Mouse (Mus musculus) ES-Bruce4 (cell line): ENCODE data around the gene Ltbp1. TPM values are rescaled to one million over a fixed set of nuclear protein-coding genes. Genes with fewer than 3 reads are reported as not detected.

ENCODE experiments used
- H3K27ac ChIP-seq: 2 replicates; pipeline ENCODE4 v1.5.1; 2012; ENCODE audit warnings: low read length, inconsistent platforms; ENCODE audit not compliant: insufficient read depth
- H3K27me3 ChIP-seq: 2 replicates; pipeline ENCODE4 v1.6.1; 2012; ENCODE audit warnings: mild to moderate bottlenecking, low read length, inconsistent platforms; ENCODE audit not compliant: control insufficient read depth, poor library complexity, insufficient read depth, severe bottlenecking
- H3K36me3 ChIP-seq: 2 replicates; pipeline ENCODE4 v1.6.1; 2012; ENCODE audit warnings: inconsistent platforms, mild to moderate bottlenecking, low read length, moderate library complexity; ENCODE audit not compliant: control insufficient read depth, poor library complexity, insufficient read depth, severe bottlenecking
- H3K4me1 ChIP-seq: one replicate; pipeline ENCODE4 v1.8.1; 2011; ENCODE audit warnings: low read length; ENCODE audit not compliant: control insufficient read depth, insufficient read depth
- H3K4me3 ChIP-seq: 2 replicates; pipeline ENCODE4 v1.5.1; 2011; ENCODE audit warnings: low read depth, mild to moderate bottlenecking, low read length
- H3K9ac ChIP-seq: 2 replicates; pipeline ENCODE4 v1.6.1; 2012; ENCODE audit warnings: low read depth, mild to moderate bottlenecking, inconsistent platforms; ENCODE audit not compliant: poor library complexity, severe bottlenecking
- H3K9me3 ChIP-seq: replicated peaks from 2 replicates; pipeline ENCODE4 v1.6.1; 2012; ENCODE audit warnings: mild to moderate bottlenecking, low read length, inconsistent platforms; ENCODE audit not compliant: control insufficient read depth, poor library complexity, insufficient read depth, severe bottlenecking
- CTCF ChIP-seq: IDR thresholded peaks from one replicate; pipeline ENCODE4 v1.8.1; 2011; ENCODE audit warnings: low read depth, low read length
- EP300 ChIP-seq: IDR thresholded peaks from 2 replicates; pipeline ENCODE4 v1.6.1; 2011; ENCODE audit warnings: low read depth, low read length; ENCODE audit not compliant: insufficient read depth
- POLR2A ChIP-seq: IDR thresholded peaks from one replicate; pipeline ENCODE4 v1.8.1; 2011; ENCODE audit warnings: low read length; ENCODE audit not compliant: insufficient read depth
- polyA plus RNA-seq: library from polyadenylated mRNA; stranded (reverse); fragments of >200 nt; gene quantifications from 2 replicates; pipeline ENCODE4 v1.2.4, GENCODE M21; 2011; ENCODE audit warnings: low read depth; ENCODE audit not compliant: missing spikeins, insufficient read depth, insufficient read length

Ltbp1 gene
- polyA plus RNA-seq, 1 experiment = 9.1 TPM

DNA sequence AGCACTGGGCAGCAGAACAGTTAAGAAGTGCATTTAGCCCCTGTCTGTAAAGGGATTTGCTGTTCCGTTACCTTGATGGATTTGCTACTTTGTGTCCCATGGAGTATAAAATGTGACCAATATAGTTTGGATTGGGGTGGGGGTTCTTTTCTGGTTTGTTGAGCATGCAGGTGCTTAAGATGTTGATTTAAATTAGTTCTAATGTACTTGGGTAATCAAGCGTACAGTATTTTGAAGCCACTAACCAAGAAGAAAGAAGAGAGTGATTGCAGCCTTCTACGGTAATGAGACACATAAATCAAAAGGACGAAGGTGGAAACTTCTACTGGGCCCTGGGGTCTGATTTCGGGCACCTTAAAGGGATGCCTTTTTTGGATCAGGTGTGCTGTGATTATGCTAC lies 102.5 kb downstream of the Ltbp1 start:
- no peak overlapping the region for H3K9ac ChIP-seq

DNA sequence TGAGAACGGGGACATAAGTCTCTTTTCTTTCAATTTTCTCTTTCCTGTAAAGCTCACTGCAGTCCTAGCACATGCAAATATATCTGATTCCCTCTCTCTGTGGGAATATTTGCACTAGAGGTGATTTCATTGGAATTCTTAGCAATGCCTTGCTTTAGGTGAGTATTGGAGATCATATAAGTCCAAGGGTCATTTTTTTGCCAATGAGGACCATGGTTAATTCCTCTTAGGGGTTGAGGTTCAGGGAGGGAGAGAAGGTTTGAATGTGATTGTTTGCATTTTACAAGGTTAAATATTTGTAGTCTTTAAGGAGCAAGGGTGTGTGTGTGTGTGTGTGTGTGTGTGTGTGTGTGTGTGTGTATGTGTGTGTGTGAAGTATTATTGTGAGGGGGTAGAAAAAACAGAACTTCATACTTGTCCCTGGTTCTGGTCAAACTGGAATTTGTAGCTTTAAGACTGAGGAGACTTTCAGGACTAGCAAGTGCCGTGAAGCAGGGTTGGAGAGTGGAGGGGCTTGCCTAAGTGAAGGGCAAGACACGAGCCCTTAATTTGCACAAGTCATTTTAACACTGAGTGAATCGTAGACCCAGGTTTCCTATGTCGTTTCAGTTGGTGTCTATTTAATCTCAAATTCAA lies 103.8 kb downstream of the Ltbp1 start:
- peaks cover 3% of the 10 kb centered on the region for H3K4me1 ChIP-seq
- no peaks in the 10 kb centered on the region for H3K27me3 ChIP-seq
- no peak overlapping the region for H3K4me3 ChIP-seq
- H3K9me3 ChIP-seq = no peaks in the 10 kb centered on the region
- H3K36me3 ChIP-seq = no peaks in the 10 kb centered on the region
- H3K27ac ChIP-seq = no peak overlapping the region
- TF ChIP-seq EP300 (no peak), POLR2A (no peak), CTCF (no peak)
- no peak overlapping the region for H3K9ac ChIP-seq

More for the DNA sequence above, 102.5 kb downstream of the Ltbp1 start:
- no peak overlapping the region for H3K4me3 ChIP-seq
- no peak for TF ChIP-seq POLR2A
- no peak for TF ChIP-seq CTCF
- no peak for TF ChIP-seq EP300
- no peaks in the 10 kb centered on the region for H3K9me3 ChIP-seq
- no peak overlapping the region for H3K27ac ChIP-seq
- no peaks in the 10 kb centered on the region for H3K27me3 ChIP-seq
- peaks cover 3% of the 10 kb centered on the region for H3K4me1 ChIP-seq
- H3K36me3 ChIP-seq = no peaks in the 10 kb centered on the region

DNA sequence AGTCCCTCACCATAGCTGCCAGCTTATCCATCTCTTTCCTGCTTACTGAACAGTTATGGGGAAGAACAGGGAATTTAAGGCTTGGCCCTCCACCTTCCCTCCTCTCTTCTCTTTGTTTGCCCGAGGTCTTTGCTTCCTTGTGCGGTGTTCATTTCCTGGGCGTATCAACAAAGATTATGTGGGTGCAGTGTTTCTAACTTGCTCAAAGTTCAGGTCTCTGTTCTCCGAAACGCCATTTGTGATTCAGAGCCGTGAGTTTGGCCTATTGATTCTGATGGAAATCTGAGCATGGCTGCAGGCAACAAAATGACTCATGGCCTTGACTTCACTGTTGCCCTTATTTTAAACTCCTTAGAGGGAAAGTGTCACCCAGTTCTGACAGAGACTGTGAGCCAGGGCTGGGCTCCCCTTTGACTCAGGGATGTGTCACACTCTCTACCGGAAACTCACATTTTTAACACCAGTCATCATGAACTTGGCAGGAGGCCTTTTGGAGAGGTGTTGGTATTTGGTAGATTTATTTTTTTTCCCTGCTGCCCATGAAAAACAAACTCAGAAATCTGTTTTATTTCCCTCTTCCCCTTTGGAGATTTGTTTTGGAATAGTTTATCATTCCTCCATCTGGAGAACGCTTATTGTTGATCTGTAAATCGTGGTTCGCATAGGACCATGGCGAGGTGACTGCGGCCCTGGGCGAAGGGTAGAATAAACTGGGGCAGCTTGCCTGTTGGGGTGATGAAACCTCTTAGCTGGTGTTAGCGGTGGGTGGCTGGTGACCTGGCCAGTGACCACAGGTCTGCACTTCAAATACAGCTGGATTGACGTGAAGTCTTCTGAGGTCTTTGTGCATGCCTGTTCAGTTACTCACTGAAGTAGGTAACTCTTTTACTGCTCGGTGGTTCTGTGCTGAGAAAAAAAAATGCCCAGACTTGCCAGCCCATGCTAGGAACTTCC lies 105.2 kb downstream of the Ltbp1 start:
- Histone ChIP-seq H3K9ac (no peak overlapping the region), H3K4me3 (no peak overlapping the region), H3K9me3 (no peaks in the 10 kb centered on the region), H3K36me3 (no peaks in the 10 kb centered on the region), H3K27ac (no peak overlapping the region), H3K4me1 (peaks cover 3% of the 10 kb centered on the region), H3K27me3 (no peaks in the 10 kb centered on the region)
- TF ChIP-seq CTCF (no peak), EP300 (no peak), POLR2A (no peak)

DNA sequence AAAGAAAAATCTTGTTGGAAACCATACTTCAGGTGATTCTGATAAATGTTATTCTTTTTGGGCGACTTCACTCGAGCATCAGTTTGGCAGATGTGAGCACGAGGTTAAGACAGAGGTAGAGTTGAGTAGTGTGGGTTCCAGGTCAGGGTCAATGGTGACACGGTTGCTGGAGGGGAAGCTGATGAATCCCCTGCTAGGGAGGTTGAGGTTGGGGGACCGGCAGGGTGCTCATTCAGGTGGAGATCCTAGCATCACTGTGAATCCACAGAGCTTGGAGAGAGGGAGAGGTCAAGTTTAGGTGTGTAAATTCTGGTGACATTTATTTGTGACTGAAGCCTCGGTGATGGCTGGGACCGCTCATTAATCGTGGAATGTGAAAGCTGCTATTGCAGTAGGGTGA lies 110.2 kb downstream of the Ltbp1 start:
- Histone ChIP-seq H3K27me3 (no peaks in the 10 kb centered on the region), H3K9ac (no peak overlapping the region), H3K36me3 (no peaks in the 10 kb centered on the region), H3K4me1 (no peaks in the 10 kb centered on the region), H3K4me3 (no peak overlapping the region), H3K9me3 (no peaks in the 10 kb centered on the region), H3K27ac (no peak overlapping the region)
- TF ChIP-seq POLR2A = no peak
- no peak for TF ChIP-seq CTCF
- TF ChIP-seq EP300 = no peak

DNA sequence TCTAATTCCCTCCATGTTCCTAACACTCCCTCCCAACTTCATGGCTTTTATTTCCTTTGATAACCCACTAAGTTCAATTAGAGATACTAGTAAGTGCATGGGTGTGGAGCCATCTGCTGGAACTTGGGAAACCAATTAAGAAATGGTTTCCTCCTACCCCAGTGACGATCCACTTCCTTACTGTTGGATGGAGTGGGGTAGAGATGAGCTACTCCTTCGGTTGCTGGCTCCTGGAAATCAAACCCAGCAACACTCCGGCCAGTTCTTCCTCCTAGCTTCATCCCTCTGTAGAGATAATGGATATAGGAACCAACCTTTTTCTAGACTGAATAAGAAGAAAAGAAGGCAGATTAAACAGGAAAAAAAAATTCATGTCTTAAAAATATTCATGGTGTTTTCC lies 113.5 kb downstream of the Ltbp1 start:
- H3K27ac ChIP-seq = no peak overlapping the region
- H3K9me3 ChIP-seq = no peaks in the 10 kb centered on the region

DNA sequence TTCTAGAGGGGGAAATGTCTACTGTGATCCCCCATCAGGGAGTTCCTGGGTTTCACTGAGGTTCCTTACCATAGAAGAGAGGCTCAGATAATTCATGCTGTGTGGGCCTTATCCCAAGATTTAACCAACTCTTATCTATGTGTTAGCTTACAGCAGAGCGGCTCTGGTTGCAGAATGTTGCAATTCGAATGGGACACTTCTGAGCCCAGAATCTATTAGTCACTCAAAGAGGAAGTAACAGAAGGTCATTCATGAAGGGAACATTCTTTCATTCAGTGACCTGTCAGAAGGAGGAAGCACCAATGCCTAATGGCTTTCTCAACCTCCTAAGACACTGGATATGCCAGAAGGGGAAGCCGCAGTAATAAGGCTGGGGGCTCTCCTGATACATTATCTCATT lies 114.1 kb downstream of the Ltbp1 start:
- H3K9me3 ChIP-seq = no peaks in the 10 kb centered on the region
- TF ChIP-seq POLR2A (no peak), CTCF (no peak), EP300 (no peak)
- no peaks in the 10 kb centered on the region for H3K27me3 ChIP-seq
- no peaks in the 10 kb centered on the region for H3K4me1 ChIP-seq
- no peak overlapping the region for H3K9ac ChIP-seq
- H3K4me3 ChIP-seq = no peak overlapping the region
- no peak overlapping the region for H3K27ac ChIP-seq
- no peaks in the 10 kb centered on the region for H3K36me3 ChIP-seq

More for the DNA sequence above, 113.5 kb downstream of the Ltbp1 start:
- Histone ChIP-seq H3K27me3 (no peaks in the 10 kb centered on the region), H3K9ac (no peak overlapping the region), H3K4me1 (no peaks in the 10 kb centered on the region), H3K36me3 (no peaks in the 10 kb centered on the region), H3K4me3 (no peak overlapping the region)
- TF ChIP-seq POLR2A (no peak), CTCF (no peak), EP300 (no peak)
